Mouse (Mus musculus) bone marrow macrophage, adult 2 months (primary cell): ENCODE measurements around the gene Rae1.

Source experiments
- CTCF ChIP-seq: IDR thresholded peaks from 2 replicates; pipeline ENCODE4 v1.5.1; 2012; ENCODE audit warnings: low read depth, mild to moderate bottlenecking, low read length, moderate library complexity
- POLR2A ChIP-seq: IDR thresholded peaks from 2 replicates; pipeline ENCODE4 v1.6.1; 2012; ENCODE audit warnings: mild to moderate bottlenecking, low read depth, low read length, borderline replicate concordance

DNA sequence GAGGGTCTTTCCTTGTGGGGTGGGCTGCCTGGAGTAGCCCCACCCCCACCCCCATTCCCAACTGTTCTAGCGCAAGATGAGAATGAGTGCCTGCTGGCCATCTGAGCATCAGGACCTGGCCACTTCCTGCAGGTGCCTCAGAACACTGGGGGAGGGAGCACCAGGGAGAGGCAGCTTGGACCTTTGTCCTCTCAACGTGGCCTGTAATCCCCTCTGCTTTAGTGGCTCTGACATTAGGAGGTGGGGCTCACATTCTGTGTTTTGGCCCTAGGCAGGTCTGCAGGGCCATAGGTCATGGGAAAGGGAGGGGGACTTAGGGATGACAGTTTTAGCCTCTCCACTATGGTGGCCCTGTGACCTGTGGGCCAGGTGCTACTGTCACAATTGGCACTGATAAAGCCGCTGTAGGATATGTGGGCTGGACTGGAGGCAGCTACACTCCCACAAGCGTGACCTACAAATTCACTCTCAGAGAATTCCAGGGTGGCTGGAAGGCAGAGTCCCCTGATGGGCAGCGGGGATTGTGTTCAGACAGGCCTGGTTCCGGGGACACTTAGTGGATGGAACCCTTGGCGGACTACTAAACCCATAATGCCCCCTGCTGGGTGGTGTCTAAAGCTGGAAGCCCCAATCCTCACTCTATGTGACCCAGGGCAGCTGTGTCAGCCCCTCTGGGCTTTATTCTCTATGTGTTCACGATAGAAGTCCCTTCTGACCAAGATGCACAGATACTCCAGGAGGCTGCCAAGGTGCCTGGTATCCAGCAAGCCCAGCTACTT, 50.9 kb downstream of the Rae1 start:
- TF ChIP-seq CTCF, result no peak
- no peak for TF ChIP-seq POLR2A
